8 mouse cellular contexts compared by ENCODE assay signal in the genomic region with DNA sequence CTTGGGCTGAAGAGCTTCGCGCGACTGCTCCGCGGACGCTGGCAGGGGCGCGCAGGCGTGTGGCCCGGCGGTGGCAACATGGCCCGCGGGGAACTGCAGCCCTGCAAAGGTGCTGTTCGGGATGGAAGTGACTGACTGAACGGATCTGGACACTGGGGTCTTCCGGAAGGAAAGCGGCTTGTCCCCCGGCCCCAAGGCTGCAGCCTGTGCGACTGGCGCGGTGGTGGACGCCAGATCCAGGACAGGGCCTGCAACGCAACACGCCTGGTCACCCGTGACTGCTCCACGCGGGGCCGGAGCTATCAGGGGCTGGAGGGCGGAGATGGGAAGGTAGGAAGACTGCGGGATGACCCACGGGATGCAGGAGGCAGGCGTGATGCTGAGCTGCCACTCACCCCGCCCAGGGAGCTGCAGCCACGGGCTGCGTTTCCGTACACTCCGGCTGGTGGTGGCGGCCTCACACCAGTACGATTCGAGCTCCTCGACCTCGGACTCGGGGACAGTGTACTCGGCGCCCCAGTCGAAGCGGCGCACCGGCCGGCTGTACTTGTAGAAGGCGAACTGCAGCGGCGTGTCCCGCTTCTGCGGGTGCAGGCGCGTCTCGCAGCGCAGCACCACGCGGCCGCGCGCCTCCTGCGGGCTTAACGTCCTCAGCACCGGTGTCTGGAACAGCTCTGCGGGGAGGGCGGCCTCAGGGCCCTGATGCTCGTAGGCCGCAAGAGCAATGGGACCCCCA. TPM values are rescaled to one million over a fixed set of nuclear protein-coding genes. Genes with fewer than 3 reads are reported as not detected.
DNase-seq lines count a peak whose midpoint lies in the region; ATAC-seq and TF ChIP-seq lines count a peak whose summit lies in the region.

No protein-coding gene starts in this region.

- peak overlapping the region; percentile 96 for H3K4me2 ChIP-seq in kidney, embryonic 14.5 days (replicated peaks; ENCODE audit: low read depth, low read length)
- H3K4me2 ChIP-seq in limb, embryonic 12.5 days = peak overlapping the region; percentile 98
- peak overlapping the region; percentile 97 for H3K4me2 ChIP-seq in midbrain, postnatal 0 days (ENCODE audit: low read depth, low read length, poor library complexity, severe bottlenecking)
- peak overlapping the region; percentile 67 for H3K4me2 ChIP-seq in stomach, postnatal 0 days (replicated peaks; ENCODE audit: low read depth)

- ATAC-seq in kidney, embryonic 14.5 days (ENCODE audit: low FRiP score, low TSS enrichment) = peak; percentile 71
- peak; percentile 37; the same call in 1 of the 2 replicates for ATAC-seq in limb, embryonic 12.5 days (ENCODE audit: insufficient number of reproducible peaks, insufficient read depth, low FRiP score, low TSS enrichment, low read depth)
- ATAC-seq in midbrain, postnatal 0 days (ENCODE audit: low FRiP score) = peak; percentile 73
- peak; percentile 47; the same call in 1 of the 2 replicates for ATAC-seq in stomach, postnatal 0 days (ENCODE audit: low FRiP score, low TSS enrichment)

- under 1% methylated on average over 71 of the region's 71 CpGs for WGBS in kidney, embryonic 14.5 days
- under 1% methylated on average over 71 of the region's 71 CpGs for whole genome bisulfite sequencing in embryonic facial prominence, embryonic 10.5 days
- under 1% methylated on average over 71 of the region's 71 CpGs for WGBS in hindbrain, embryonic 10.5 days
- under 1% methylated on average over 71 of the region's 71 CpGs for WGBS in limb, embryonic 12.5 days
- WGBS in midbrain, postnatal 0 days = under 1% methylated on average over 71 of the region's 71 CpGs
- WGBS in stomach, postnatal 0 days = 1% methylated on average over 70 of the region's 71 CpGs

- H3K9me3 ChIP-seq in kidney, embryonic 14.5 days (ENCODE audit: control insufficient read depth, low read length) = no peaks in the 10 kb centered on the region
- H3K9me3 ChIP-seq in embryonic facial prominence, embryonic 10.5 days = no peaks in the 10 kb centered on the region
- H3K9me3 ChIP-seq in hindbrain, embryonic 10.5 days = no peaks in the 10 kb centered on the region
- H3K9me3 ChIP-seq in limb, embryonic 12.5 days = no peaks in the 10 kb centered on the region
- H3K9me3 ChIP-seq in midbrain, postnatal 0 days (ENCODE audit: low read length) = no peaks in the 10 kb centered on the region
- H3K9me3 ChIP-seq in stomach, postnatal 0 days (ENCODE audit: control insufficient read depth, low read length) = no peaks in the 10 kb centered on the region

- no peak for TF ChIP-seq CTCF in midbrain, postnatal 0 days (IDR thresholded peaks at IDR 0.05)
- TF ChIP-seq CTCF in stomach, postnatal 0 days (IDR thresholded peaks at IDR 0.05; ENCODE audit: low read depth) = peak; percentile 16; the same call in 1 of the 2 replicates

- peak overlapping the region; percentile 53 for H3K4me3 ChIP-seq in kidney, embryonic 14.5 days (ENCODE audit: low read length)
- peak overlapping the region; percentile 74 for H3K4me3 ChIP-seq in embryonic facial prominence, embryonic 10.5 days
- peak overlapping the region; percentile 69 for H3K4me3 ChIP-seq in hindbrain, embryonic 10.5 days
- H3K4me3 ChIP-seq in limb, embryonic 12.5 days (replicated peaks) = peak overlapping the region; percentile 57
- peak overlapping the region; percentile 62 for H3K4me3 ChIP-seq in midbrain, postnatal 0 days (ENCODE audit: low read depth, low read length)
- peak overlapping the region; percentile 39 for H3K4me3 ChIP-seq in stomach, postnatal 0 days (ENCODE audit: low read depth, low read length)

- H3K27me3 ChIP-seq in kidney, embryonic 14.5 days (ENCODE audit: control insufficient read depth, insufficient read depth, low read length) = peaks cover 30% of the 10 kb centered on the region
- H3K27me3 ChIP-seq in embryonic facial prominence, embryonic 10.5 days (replicated peaks; ENCODE audit: low read depth, poor library complexity, severe bottlenecking) = peaks cover 84% of the 10 kb centered on the region
- peaks cover 80% of the 10 kb centered on the region for H3K27me3 ChIP-seq in hindbrain, embryonic 10.5 days (ENCODE audit: insufficient read depth, poor library complexity, severe bottlenecking)
- peaks cover 60% of the 10 kb centered on the region for H3K27me3 ChIP-seq in limb, embryonic 12.5 days
- peaks cover 17% of the 10 kb centered on the region for H3K27me3 ChIP-seq in midbrain, postnatal 0 days (ENCODE audit: insufficient read depth, low read length)
- peaks cover 5% of the 10 kb centered on the region; the same call in 1 of the 2 replicates for H3K27me3 ChIP-seq in stomach, postnatal 0 days (ENCODE audit: control insufficient read depth, insufficient read depth, low read length)

- no peak overlapping the region for H3K27ac ChIP-seq in kidney, embryonic 14.5 days (ENCODE audit: low read depth, low read length)
- H3K27ac ChIP-seq in embryonic facial prominence, embryonic 10.5 days (replicated peaks) = no peak overlapping the region; the same call in 1 of the 2 replicates
- peak overlapping the region; percentile 69; the same call in 1 of the 2 replicates for H3K27ac ChIP-seq in hindbrain, embryonic 10.5 days
- no peak overlapping the region for H3K27ac ChIP-seq in limb, embryonic 12.5 days
- H3K27ac ChIP-seq in midbrain, postnatal 0 days (ENCODE audit: low read depth, low read length) = no peak overlapping the region
- no peak overlapping the region for H3K27ac ChIP-seq in stomach, postnatal 0 days (replicated peaks)

- H3K36me3 ChIP-seq in kidney, embryonic 14.5 days (ENCODE audit: control insufficient read depth, insufficient read depth, low read length) = no peaks in the 10 kb centered on the region
- no peaks in the 10 kb centered on the region for H3K36me3 ChIP-seq in embryonic facial prominence, embryonic 10.5 days (replicated peaks)
- H3K36me3 ChIP-seq in hindbrain, embryonic 10.5 days = no peaks in the 10 kb centered on the region
- H3K36me3 ChIP-seq in limb, embryonic 12.5 days = no peaks in the 10 kb centered on the region
- no peaks in the 10 kb centered on the region for H3K36me3 ChIP-seq in midbrain, postnatal 0 days (ENCODE audit: insufficient read depth, low read length)
- H3K36me3 ChIP-seq in stomach, postnatal 0 days (ENCODE audit: control insufficient read depth, insufficient read depth, low read length) = no peaks in the 10 kb centered on the region

- no peak for DNase-seq in kidney, adult 8-10 months
- DNase-seq in adrenal gland, adult 8-10 months = peak; percentile 21
- peak; percentile 66 for DNase-seq in embryonic facial prominence, embryonic 10.5 days (ENCODE audit: low spot score)
- peak; percentile 57 for DNase-seq in hindbrain, embryonic 10.5 days (ENCODE audit: low spot score)
- DNase-seq in midbrain, postnatal 0 days (ENCODE audit: low spot score) = peak; percentile 28
- peak; percentile 50 for DNase-seq in stomach, postnatal 0 days (ENCODE audit: low spot score)

- H3K4me1 ChIP-seq in kidney, embryonic 14.5 days (ENCODE audit: control insufficient read depth, insufficient read depth, low read length) = peaks cover 4% of the 10 kb centered on the region; the same call in 1 of the 2 replicates
- H3K4me1 ChIP-seq in embryonic facial prominence, embryonic 10.5 days = peaks cover 21% of the 10 kb centered on the region
- H3K4me1 ChIP-seq in hindbrain, embryonic 10.5 days (replicated peaks) = peaks cover 17% of the 10 kb centered on the region
- peaks cover 15% of the 10 kb centered on the region for H3K4me1 ChIP-seq in limb, embryonic 12.5 days (replicated peaks)
- peaks cover 9% of the 10 kb centered on the region; the same call in 1 of the 2 replicates for H3K4me1 ChIP-seq in midbrain, postnatal 0 days (ENCODE audit: insufficient read depth, low read length)
- 0 out of 2 replicates have a peak, but pooled peaks cover 3% of the 10 kb centered on the region for H3K4me1 ChIP-seq in stomach, postnatal 0 days (replicated peaks; ENCODE audit: control insufficient read depth, insufficient read depth)

- TF ChIP-seq EP300 in stomach, postnatal 0 days (optimal IDR thresholded peaks at IDR 0.05) = no peak

- H3K9ac ChIP-seq in kidney, embryonic 14.5 days (ENCODE audit: low read depth, low read length) = peak overlapping the region; percentile 47; the same call in 1 of the 2 replicates
- H3K9ac ChIP-seq in limb, embryonic 12.5 days (replicated peaks) = peak overlapping the region; percentile 58
- H3K9ac ChIP-seq in midbrain, postnatal 0 days (replicated peaks; ENCODE audit: low read length, poor library complexity, severe bottlenecking) = peak overlapping the region; percentile 61
- H3K9ac ChIP-seq in stomach, postnatal 0 days (ENCODE audit: low read length) = no peak overlapping the region

RNA-seq across cellular contexts. Expression of a gene that starts 5.1 kb away (rescaled TPM):
- not detected in 2 replicates for polyA plus RNA-seq in kidney, embryonic 14.5 days (2014; fragmentation: Nextera tagmentation; extraction: Ambion mirVana)
- not detected for total RNA-seq in adrenal gland, adult 8-10 months (2022)
- polyA plus RNA-seq in embryonic facial prominence, embryonic 10.5 days (2016; fragmentation: Nextera tagmentation; extraction: Ambion mirVana) = 0.15 TPM in 1 of 2 replicates, not detected in the other
- polyA plus RNA-seq in hindbrain, embryonic 10.5 days (2016; fragmentation: Nextera tagmentation; extraction: Ambion mirVana) = not detected in 2 replicates
- not detected in 2 replicates for polyA plus RNA-seq in limb, embryonic 12.5 days (2016; fragmentation: Nextera tagmentation; extraction: Ambion mirVana)
- 1.7 and 2.2 TPM in 2 replicates for total RNA-seq in midbrain, postnatal 0 days (2014; rRNA removed)
- polyA plus RNA-seq in midbrain, postnatal 0 days (2015; fragmentation: Nextera tagmentation; extraction: Ambion mirVana) = 1.3 and 1.8 TPM in 2 replicates
- 0.10 and 0.12 TPM in 2 replicates for polyA plus RNA-seq in stomach, postnatal 0 days (2015; fragmentation: Nextera tagmentation; extraction: Ambion mirVana)

RNA-seq across cellular contexts. Expression of a gene that starts 19.8 kb away (rescaled TPM):
- not detected in 2 replicates for polyA plus RNA-seq in kidney, embryonic 14.5 days (2014; fragmentation: Nextera tagmentation; extraction: Ambion mirVana)
- under 1 TPM; 0.21 to 0.81 (median 0.59) TPM for total RNA-seq in adrenal gland, adult 8-10 months (2022)
- not detected in 2 replicates for polyA plus RNA-seq in embryonic facial prominence, embryonic 10.5 days (2016; fragmentation: Nextera tagmentation; extraction: Ambion mirVana)
- not detected in 2 replicates for polyA plus RNA-seq in hindbrain, embryonic 10.5 days (2016; fragmentation: Nextera tagmentation; extraction: Ambion mirVana)
- not detected in 2 replicates for polyA plus RNA-seq in limb, embryonic 12.5 days (2016; fragmentation: Nextera tagmentation; extraction: Ambion mirVana)
- not detected in 2 replicates for total RNA-seq in midbrain, postnatal 0 days (2014; rRNA removed)
- polyA plus RNA-seq in midbrain, postnatal 0 days (2015; fragmentation: Nextera tagmentation; extraction: Ambion mirVana) = not detected in 2 replicates
- polyA plus RNA-seq in stomach, postnatal 0 days (2015; fragmentation: Nextera tagmentation; extraction: Ambion mirVana) = 0.29 and 0.38 TPM in 2 replicates

RNA-seq across cellular contexts. Expression of a gene that starts 22.3 kb away (rescaled TPM):
- 36.9 and 41.7 TPM in 2 replicates for polyA plus RNA-seq in kidney, embryonic 14.5 days (2014; fragmentation: Nextera tagmentation; extraction: Ambion mirVana)
- 10 to 100 TPM; 20.7 to 34.0 (median 24.7) TPM for total RNA-seq in adrenal gland, adult 8-10 months (2022)
- 35.5 and 38.2 TPM in 2 replicates for polyA plus RNA-seq in embryonic facial prominence, embryonic 10.5 days (2016; fragmentation: Nextera tagmentation; extraction: Ambion mirVana)
- polyA plus RNA-seq in hindbrain, embryonic 10.5 days (2016; fragmentation: Nextera tagmentation; extraction: Ambion mirVana) = 28.4 and 34.0 TPM in 2 replicates
- polyA plus RNA-seq in limb, embryonic 12.5 days (2016; fragmentation: Nextera tagmentation; extraction: Ambion mirVana) = 46.0 and 53.2 TPM in 2 replicates
- total RNA-seq in midbrain, postnatal 0 days (2014; rRNA removed) = 43.3 and 44.1 TPM in 2 replicates
- polyA plus RNA-seq in midbrain, postnatal 0 days (2015; fragmentation: Nextera tagmentation; extraction: Ambion mirVana) = 38.0 and 39.6 TPM in 2 replicates
- polyA plus RNA-seq in stomach, postnatal 0 days (2015; fragmentation: Nextera tagmentation; extraction: Ambion mirVana) = 23.8 and 23.9 TPM in 2 replicates

RNA-seq across cellular contexts. Expression of a gene that starts 22.8 kb away (rescaled TPM):
- polyA plus RNA-seq in kidney, embryonic 14.5 days (2014; fragmentation: Nextera tagmentation; extraction: Ambion mirVana) = 0.69 TPM in 1 of 2 replicates, not detected in the other
- 1 to 10 TPM; 1.0 to 2.7 (median 1.8) TPM for total RNA-seq in adrenal gland, adult 8-10 months (2022)
- 0.19 TPM in 1 of 2 replicates, not detected in the other for polyA plus RNA-seq in embryonic facial prominence, embryonic 10.5 days (2016; fragmentation: Nextera tagmentation; extraction: Ambion mirVana)
- 0.41 TPM in 1 of 2 replicates, not detected in the other for polyA plus RNA-seq in hindbrain, embryonic 10.5 days (2016; fragmentation: Nextera tagmentation; extraction: Ambion mirVana)
- 0.28 and 0.42 TPM in 2 replicates for polyA plus RNA-seq in limb, embryonic 12.5 days (2016; fragmentation: Nextera tagmentation; extraction: Ambion mirVana)
- 1.6 and 1.9 TPM in 2 replicates for total RNA-seq in midbrain, postnatal 0 days (2014; rRNA removed)
- 0.77 and 1.2 TPM in 2 replicates for polyA plus RNA-seq in midbrain, postnatal 0 days (2015; fragmentation: Nextera tagmentation; extraction: Ambion mirVana)
- 0.67 and 1.4 TPM in 2 replicates for polyA plus RNA-seq in stomach, postnatal 0 days (2015; fragmentation: Nextera tagmentation; extraction: Ambion mirVana)

RNA-seq across cellular contexts. Expression of a gene that starts 40.1 kb away (rescaled TPM):
- 6.7 and 11.6 TPM in 2 replicates for polyA plus RNA-seq in kidney, embryonic 14.5 days (2014; fragmentation: Nextera tagmentation; extraction: Ambion mirVana)
- total RNA-seq in adrenal gland, adult 8-10 months (2022) = 10 to 100 TPM; 39.7 to 46.8 (median 43.5) TPM
- 7.0 and 8.0 TPM in 2 replicates for polyA plus RNA-seq in embryonic facial prominence, embryonic 10.5 days (2016; fragmentation: Nextera tagmentation; extraction: Ambion mirVana)
- 7.7 and 8.0 TPM in 2 replicates for polyA plus RNA-seq in hindbrain, embryonic 10.5 days (2016; fragmentation: Nextera tagmentation; extraction: Ambion mirVana)
- 8.4 and 9.3 TPM in 2 replicates for polyA plus RNA-seq in limb, embryonic 12.5 days (2016; fragmentation: Nextera tagmentation; extraction: Ambion mirVana)
- 17.4 and 21.0 TPM in 2 replicates for total RNA-seq in midbrain, postnatal 0 days (2014; rRNA removed)
- 5.4 and 5.5 TPM in 2 replicates for polyA plus RNA-seq in midbrain, postnatal 0 days (2015; fragmentation: Nextera tagmentation; extraction: Ambion mirVana)
- polyA plus RNA-seq in stomach, postnatal 0 days (2015; fragmentation: Nextera tagmentation; extraction: Ambion mirVana) = 5.6 and 6.2 TPM in 2 replicates

Comparison
In these comparisons a context has a peak if more than half of its experiments do, and no peak if none do; other contexts are left out.
1. DNase-seq: peak in adrenal gland, adult 8-10 months (single experiment), embryonic facial prominence, embryonic 10.5 days (single experiment), hindbrain, embryonic 10.5 days (single experiment), midbrain, postnatal 0 days (single experiment) and stomach, postnatal 0 days (single experiment); none in kidney, adult 8-10 months (0 of 2).
2. Peak in every context shown above with its lines, with median percentiles within 50 percentile points of each other: ATAC-seq, H3K4me2 ChIP-seq and H3K4me3 ChIP-seq.